Mouse (Mus musculus) midbrain, embryonic 14.5 days (tissue): ENCODE measurements around the gene Mas1. TPM values are rescaled to one million over a fixed set of nuclear protein-coding genes. Genes with fewer than 3 reads are reported as not detected.
"Not testable (repeated sequence)": the region's sequence is repeated elsewhere in the genome, so short reads cannot be mapped to it uniquely, and the experiment has no call there.

Experiments used
- ATAC-seq: fragments of 200-750 bp; cut with Nextera tagmentation; 2 replicates; pipeline ENCODE4 v1.8.0; 2017; ENCODE audit warnings: moderate number of reproducible peaks, moderate library complexity; ENCODE audit not compliant: low FRiP score, low TSS enrichment
- DNase-seq: peaks from one replicate; pipeline ENCODE4 v3.0.0-alpha.2; 2015
- H3K27ac ChIP-seq: fragments of 300-500 bp; sonication (generic); replicated peaks from 2 replicates; pipeline ENCODE4 v1.5.1; 2014; ENCODE audit warnings: mild to moderate bottlenecking, low read depth, low read length, moderate library complexity
- H3K27me3 ChIP-seq: fragments of 300-500 bp; sonication (generic); 2 replicates; pipeline ENCODE4 v1.6.1; 2014; ENCODE audit warnings: low read length, control low read depth, mixed read lengths; ENCODE audit not compliant: control insufficient read depth, insufficient read depth
- H3K36me3 ChIP-seq: fragments of 300-500 bp; sonication (generic); 2 replicates; pipeline ENCODE4 v1.6.1; 2014; ENCODE audit warnings: low read length, control low read depth; ENCODE audit not compliant: control insufficient read depth, insufficient read depth
- H3K4me1 ChIP-seq: fragments of 300-500 bp; sonication (generic); 2 replicates; pipeline ENCODE4 v1.6.1; 2014; ENCODE audit warnings: mild to moderate bottlenecking, antibody characterized with exemption, low read length, control low read depth; ENCODE audit not compliant: control insufficient read depth, insufficient read depth
- H3K4me2 ChIP-seq: fragments of 300-500 bp; sonication (generic); 2 replicates; pipeline ENCODE4 v1.6.1; 2014; ENCODE audit warnings: mild to moderate bottlenecking, low read length, moderate library complexity
- H3K4me3 ChIP-seq: fragments of 300-500 bp; sonication (generic); replicated peaks from 2 replicates; pipeline ENCODE4 v1.5.1; 2014; ENCODE audit warnings: low read depth, low read length
- H3K9ac ChIP-seq: fragments of 300-500 bp; sonication (generic); replicated peaks from 2 replicates; pipeline ENCODE4 v1.6.1; 2014; ENCODE audit warnings: mild to moderate bottlenecking, low read length, moderate library complexity
- H3K9me3 ChIP-seq: fragments of 300-500 bp; sonication (generic); 2 replicates; pipeline ENCODE4 v1.6.1; 2016; ENCODE audit warnings: low read length, control low read depth, mixed read lengths; ENCODE audit not compliant: control insufficient read depth
- WGBS: fragments of 180-500 bp; shearing (Covaris S2); extraction: QIAGEN DNeasy Blood & Tissue Kit; methylation state at CpG from one replicate; pipeline ENCODE4 v1.1.7; 2014; 5-methylcytosine and 5-hydroxymethylcytosine counted together
- polyA plus RNA-seq: library from polyadenylated mRNA; unstranded; fragments of >200 nt; fragmentation: Nextera tagmentation; extraction: Ambion mirVana; gene quantifications from 2 replicates; pipeline ENCODE4 v1.2.1, GENCODE M21; 2014

Mas1 gene
- polyA plus RNA-seq, 1 experiment from 2014 or later = 0.12 TPM

DNA sequence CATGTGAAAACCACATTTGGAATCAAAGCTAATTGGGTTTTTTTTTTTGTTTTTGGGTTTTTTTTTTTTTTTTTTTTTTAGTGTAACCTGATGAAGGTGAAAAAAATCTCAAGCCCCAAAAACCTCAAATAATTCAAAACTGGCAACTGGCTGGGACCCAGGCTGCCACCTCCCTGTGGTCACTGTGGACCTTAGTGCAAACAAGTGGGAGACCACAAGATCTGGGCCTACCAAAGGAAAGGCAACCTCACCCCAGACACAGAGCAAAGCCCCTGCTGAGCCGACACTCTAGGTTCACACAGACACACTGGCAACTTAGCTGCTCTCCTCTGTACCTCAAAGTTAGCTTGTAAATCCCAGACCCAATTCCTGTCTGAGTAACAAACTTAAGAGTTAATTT lies 36.4 kb upstream of the Mas1 start:
- ATAC-seq = no peak
- Histone ChIP-seq H3K27me3 (no peaks in the 10 kb centered on the region), H3K4me3 (no peak overlapping the region), H3K4me1 (no peaks in the 10 kb centered on the region), H3K9ac (no peak overlapping the region), H3K36me3 (peaks cover 24% of the 10 kb centered on the region), H3K9me3 (no peaks in the 10 kb centered on the region), H3K27ac (no peak overlapping the region), H3K4me2 (no peak overlapping the region)
- WGBS = 62% methylated on average over 1 of the region's 1 CpGs
- no peak for DNase-seq

- no peaks in the 10 kb centered on the region for H3K9me3 ChIP-seq
- H3K27me3 ChIP-seq = no peaks in the 10 kb centered on the region
- 14% methylated on average over 11 of the region's 12 CpGs for WGBS
- no peak overlapping the region for H3K9ac ChIP-seq
- no peak overlapping the region for H3K27ac ChIP-seq
- DNase-seq (peak; percentile 37), ATAC-seq (no peak; the same call in 1 of the 2 replicates)
- peaks cover 24% of the 10 kb centered on the region for H3K36me3 ChIP-seq
- no peak overlapping the region for H3K4me2 ChIP-seq
- H3K4me3 ChIP-seq = no peak overlapping the region
- H3K4me1 ChIP-seq = no peaks in the 10 kb centered on the region
Observed at GRCm38 (mm10) chr17:12903372-12904333, 35.7 kb upstream of the Mas1 start.

GRCm38 (mm10) chr17:12902291-12902690 lies 34.3 kb upstream of the Mas1 start:
- Histone ChIP-seq H3K4me1 (no peaks in the 10 kb centered on the region), H3K9ac (no peak overlapping the region), H3K4me2 (no peak overlapping the region), H3K4me3 (no peak overlapping the region), H3K27ac (no peak overlapping the region), H3K36me3 (peaks cover 24% of the 10 kb centered on the region), H3K9me3 (no peaks in the 10 kb centered on the region), H3K27me3 (no peaks in the 10 kb centered on the region)
- ATAC-seq (no peak), DNase-seq (no peak)
- 95% methylated on average over 6 of the region's 6 CpGs for WGBS

DNA sequence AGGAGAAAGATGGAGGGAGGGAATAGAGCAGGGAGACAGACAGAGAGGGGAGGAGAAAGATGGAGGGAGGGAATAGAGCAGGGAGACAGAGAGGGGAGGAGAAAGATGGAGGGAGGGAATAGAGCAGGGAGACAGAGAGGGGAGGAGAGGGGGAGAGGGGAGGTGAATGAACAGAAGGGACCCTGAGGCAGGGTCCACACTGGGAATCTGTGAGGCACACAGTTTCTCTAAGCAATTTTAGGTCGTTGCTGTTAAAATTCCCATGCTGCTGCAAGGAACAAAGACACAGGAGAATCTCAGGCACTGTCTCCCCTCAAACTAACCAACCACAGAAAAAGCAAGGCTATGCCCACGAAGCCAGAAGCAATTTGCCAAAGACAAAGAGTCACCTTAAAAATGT lies 30.7 kb upstream of the Mas1 start:
- H3K4me3 ChIP-seq, H3K4me2 ChIP-seq, H3K9ac ChIP-seq, H3K9me3 ChIP-seq, H3K4me1 ChIP-seq, ATAC-seq, H3K27me3 ChIP-seq: not testable (repeated sequence)
- peak; percentile 8 for DNase-seq
- WGBS = 32% methylated on average over 2 of the region's 2 CpGs
- Histone ChIP-seq H3K27ac (peak overlapping the region; percentile 60), H3K36me3 (peaks cover 10% of the 10 kb centered on the region)

GRCm38 (mm10) chr17:12897674-12898073 lies 29.7 kb upstream of the Mas1 start:
- H3K27me3 ChIP-seq = no peaks in the 10 kb centered on the region
- no peak overlapping the region for H3K4me3 ChIP-seq
- ATAC-seq = no peak
- H3K4me2 ChIP-seq = no peak overlapping the region
- H3K36me3 ChIP-seq = peaks cover 13% of the 10 kb centered on the region
- peak; percentile 1 for DNase-seq
- peak overlapping the region; percentile 1; the same call in 1 of the 2 replicates for H3K27ac ChIP-seq
- H3K9ac ChIP-seq = no peak overlapping the region
- H3K9me3 ChIP-seq = no peaks in the 10 kb centered on the region
- H3K4me1 ChIP-seq = no peaks in the 10 kb centered on the region
- WGBS = 80% methylated on average over 5 of the region's 5 CpGs

GRCm38 (mm10) chr17:12892033-12892432 lies 24.1 kb upstream of the Mas1 start:
- no peak for DNase-seq
- Histone ChIP-seq H3K27me3 (no peaks in the 10 kb centered on the region), H3K4me1 (no peaks in the 10 kb centered on the region), H3K9ac (no peak overlapping the region), H3K9me3 (no peaks in the 10 kb centered on the region), H3K27ac (no peak overlapping the region), H3K4me3 (no peak overlapping the region), H3K36me3 (peaks cover 10% of the 10 kb centered on the region; the same call in 1 of the 2 replicates), H3K4me2 (no peak overlapping the region)
- no peak for ATAC-seq
- 93% methylated on average over 9 of the region's 9 CpGs for WGBS

DNA sequence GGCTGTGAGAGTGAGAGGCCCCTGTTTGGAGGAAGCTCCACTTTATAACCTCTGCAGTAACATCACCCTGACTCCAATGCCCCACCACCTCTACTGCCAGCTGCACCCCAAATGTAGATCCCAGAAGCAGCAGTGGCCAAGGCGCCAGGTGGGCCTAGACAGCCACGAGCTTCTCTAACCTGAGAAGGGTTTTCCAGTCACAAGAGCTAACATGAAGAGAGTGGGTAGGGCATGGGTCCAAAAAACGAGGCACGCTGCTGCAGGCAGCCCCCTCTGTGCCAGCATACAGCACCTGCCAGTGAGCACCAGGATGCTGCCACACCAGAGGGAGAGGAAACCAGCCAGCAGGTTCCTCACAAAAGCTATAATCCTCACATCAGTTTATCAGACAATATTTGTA lies 23.1 kb upstream of the Mas1 start:
- Histone ChIP-seq H3K4me1 (no peaks in the 10 kb centered on the region), H3K4me3 (no peak overlapping the region), H3K4me2 (no peak overlapping the region), H3K27me3 (no peaks in the 10 kb centered on the region), H3K27ac (no peak overlapping the region), H3K9ac (no peak overlapping the region), H3K9me3 (no peaks in the 10 kb centered on the region), H3K36me3 (peaks cover 10% of the 10 kb centered on the region; the same call in 1 of the 2 replicates)
- ATAC-seq (no peak), DNase-seq (no peak)
- WGBS = 88% methylated on average over 4 of the region's 4 CpGs

DNA sequence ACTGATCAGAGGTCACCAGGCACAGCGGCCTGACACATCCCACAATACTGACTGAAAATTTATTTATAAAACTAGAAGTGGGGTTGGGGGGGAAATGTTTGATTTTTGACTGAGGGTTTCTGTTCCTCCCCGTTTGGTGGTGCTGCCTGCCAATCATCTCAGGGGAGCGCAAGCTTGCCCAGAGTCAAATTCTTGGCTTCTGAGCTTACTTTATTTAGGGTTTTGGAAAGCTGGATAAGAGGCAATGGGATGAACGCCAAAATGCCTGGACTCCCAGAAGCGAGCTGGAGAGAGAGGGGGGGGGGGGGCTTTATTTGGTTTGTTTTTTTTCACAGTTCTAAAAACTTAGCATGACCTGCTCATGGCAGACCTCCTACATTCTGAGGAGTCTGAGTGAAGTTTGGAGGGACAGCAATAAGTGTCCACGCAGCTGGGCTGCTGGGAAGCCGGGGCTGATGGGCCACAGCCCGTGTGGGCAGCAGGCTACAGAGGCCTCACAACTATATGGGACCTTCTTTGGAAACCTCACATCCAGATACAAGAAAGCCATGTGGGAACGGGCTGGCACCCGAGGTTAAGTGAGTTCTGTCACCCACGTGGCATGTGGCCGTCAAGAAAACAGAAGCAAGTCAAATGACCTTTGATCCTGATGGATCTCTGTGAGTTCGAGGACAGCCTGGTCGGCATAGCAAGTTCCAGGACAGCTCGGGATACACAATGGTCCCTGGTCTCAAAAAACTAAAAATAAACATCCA lies 19.3 kb upstream of the Mas1 start:
- Histone ChIP-seq H3K36me3 (peaks cover 7% of the 10 kb centered on the region; the same call in 1 of the 2 replicates), H3K9me3 (no peaks in the 10 kb centered on the region), H3K9ac (no peak overlapping the region), H3K27ac (no peak overlapping the region), H3K4me2 (no peak overlapping the region), H3K4me3 (no peak overlapping the region), H3K27me3 (no peaks in the 10 kb centered on the region), H3K4me1 (no peaks in the 10 kb centered on the region)
- no peak for ATAC-seq
- 88% methylated on average over 15 of the region's 15 CpGs for WGBS
- no peak for DNase-seq
